Comparison of ENCODE assay signal across 16 mouse cellular contexts in the genomic region with DNA sequence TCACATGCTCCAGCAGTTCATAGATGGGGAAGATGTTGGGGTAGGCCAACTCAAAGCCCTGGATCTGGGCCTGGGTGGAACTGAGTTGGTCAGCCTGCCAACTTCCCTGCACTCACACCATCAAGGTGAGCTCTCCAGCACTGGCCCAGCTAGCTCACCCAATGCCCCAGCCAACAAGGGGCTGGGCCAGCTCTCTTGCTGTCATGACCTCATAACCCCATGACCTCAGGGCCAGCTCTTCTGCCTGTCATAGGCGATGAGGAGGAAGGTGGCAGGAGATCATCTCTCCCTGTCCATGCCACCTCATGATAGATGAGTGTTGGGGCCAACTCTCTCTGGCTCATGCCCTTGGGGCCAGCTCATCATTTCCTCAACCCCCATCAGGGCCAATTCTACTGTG.
"Had no signal": no experiment of that assay in that cellular context is flagged by ENCODE, and none has a peak within 500 bp of the region (broad histone marks: within the 10 kb centered on the region; RNA-seq: fewer than 3 reads in every experiment).

No protein-coding gene starts in this region.

- H3K9ac ChIP-seq: limb, embryonic 15.5 days; lung, embryonic 14.5 days; midbrain, embryonic 15.5 days; neural tube, embryonic 12.5 days; stomach, embryonic 15.5 days had no signal

- H3K4me1 ChIP-seq: limb, embryonic 15.5 days; midbrain, embryonic 10.5 days; midbrain, embryonic 15.5 days; neural tube, embryonic 12.5 days; stomach, embryonic 15.5 days had no signal

- ATAC-seq: intestine, embryonic 16.5 days; midbrain, embryonic 15.5 days had no signal

- H3K27ac ChIP-seq: kidney, postnatal 0 days; limb, embryonic 15.5 days; midbrain, embryonic 10.5 days; midbrain, embryonic 15.5 days; neural tube, embryonic 12.5 days; stomach, embryonic 15.5 days had no signal

- H3K4me2 ChIP-seq: limb, embryonic 15.5 days; lung, embryonic 14.5 days; midbrain, embryonic 15.5 days; neural tube, embryonic 12.5 days; stomach, embryonic 15.5 days had no signal

- H3K27me3 ChIP-seq: limb, embryonic 15.5 days; midbrain, embryonic 15.5 days; neural tube, embryonic 12.5 days; stomach, embryonic 15.5 days had no signal

- H3K4me3 ChIP-seq: limb, embryonic 15.5 days; midbrain, embryonic 10.5 days; midbrain, embryonic 15.5 days; neural tube, embryonic 12.5 days; stomach, embryonic 15.5 days had no signal

- H3K36me3 ChIP-seq: limb, embryonic 15.5 days; midbrain, embryonic 10.5 days; midbrain, embryonic 15.5 days; neural tube, embryonic 12.5 days; stomach, embryonic 15.5 days had no signal

- DNase-seq: kidney, adult 8-10 months; kidney, postnatal 36 days; layer of hippocampus, adult 9-11 months; layer of hippocampus, postnatal 36 days; lung, embryonic 14.5 days; lung, postnatal 14 days; retina, postnatal 1 day; right cerebral cortex, postnatal 4 days; thymus, postnatal 4 days had no signal

- H3K9me3 ChIP-seq: limb, embryonic 15.5 days; midbrain, embryonic 10.5 days; midbrain, embryonic 15.5 days; neural tube, embryonic 12.5 days; stomach, embryonic 15.5 days had no signal
